Mouse (Mus musculus) spleen, adult 2 months (tissue): ENCODE results near the gene Nr2e1.

Experiments
- CTCF ChIP-seq: fragments of 200-500 bp; IDR thresholded peaks from 2 replicates; pipeline ENCODE4 v1.5.1; 2011; ENCODE audit warnings: mild to moderate bottlenecking, inconsistent platforms; ENCODE audit not compliant: insufficient read depth, insufficient read length, insufficient replicate concordance; ENCODE audit errors: extremely low read depth
- POLR2A ChIP-seq: fragments of 200-500 bp; IDR thresholded peaks from 2 replicates; pipeline ENCODE4 v1.6.1; 2011; ENCODE audit warnings: low read depth, low read length, inconsistent platforms

GRCm38 (mm10) chr10:42632453-42633360 lies 49.3 kb upstream of the Nr2e1 start:
- TF ChIP-seq POLR2A (no peak), CTCF (no peak)
